9 mouse cellular contexts compared by ENCODE assay signal in the genomic region with DNA sequence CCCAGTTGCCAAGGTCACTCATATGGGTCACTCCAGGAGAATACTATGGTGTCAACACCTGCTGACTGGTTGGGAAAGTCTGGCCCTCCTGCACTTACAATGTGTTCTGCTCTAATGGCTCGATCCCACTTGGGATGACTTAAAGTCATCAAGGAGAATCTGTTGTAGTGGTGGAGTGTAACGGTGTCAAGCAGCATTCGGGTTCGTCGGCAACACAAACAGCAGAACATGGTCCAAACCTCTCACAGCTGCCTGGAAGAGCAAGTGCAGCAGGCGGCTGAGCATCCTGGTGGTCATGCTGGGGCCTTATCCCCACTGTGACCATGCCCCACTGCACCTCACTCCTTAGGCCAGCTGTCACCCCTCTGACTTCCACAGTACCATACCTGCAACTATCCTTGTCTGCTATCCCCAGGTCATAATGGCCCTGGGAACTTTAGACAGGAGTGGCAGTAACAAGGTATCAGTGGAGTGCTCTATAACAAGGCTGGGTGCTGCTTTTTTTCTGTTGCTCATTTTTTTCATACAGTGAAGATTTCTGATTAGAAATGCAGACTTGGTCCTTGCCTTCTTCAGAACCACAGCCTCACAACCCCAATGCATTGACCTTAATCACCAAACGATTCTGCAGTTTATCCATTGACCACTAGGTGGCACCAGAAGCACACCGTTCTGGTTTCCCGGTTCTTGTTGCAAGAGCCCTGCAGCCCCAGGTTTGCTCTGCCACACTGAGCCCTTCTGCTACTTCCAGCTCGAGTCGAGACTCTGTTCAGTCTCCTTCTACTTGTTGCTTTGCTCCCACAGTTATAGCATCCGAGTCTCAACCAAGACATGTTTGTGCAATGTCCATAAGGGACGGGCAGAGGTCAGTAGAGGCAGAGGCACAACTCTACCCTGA. TPM values are rescaled to one million over a fixed set of nuclear protein-coding genes. Genes with fewer than 3 reads are reported as not detected.
A peak's percentile ranks its signal among the peaks of the same experiment; 100 is the strongest.
DNase-seq lines count a peak whose midpoint lies in the region; ATAC-seq and TF ChIP-seq lines count a peak whose summit lies in the region.
"Had no signal": no experiment of that assay in that cellular context is flagged by ENCODE, and none has a peak within 500 bp of the region (broad histone marks: within the 10 kb centered on the region; RNA-seq: fewer than 3 reads in every experiment).

No protein-coding gene starts in this region.

- TF ChIP-seq POLR2A in cerebellum, adult 2 months (IDR thresholded peaks at IDR 0.05; ENCODE audit: borderline replicate concordance, insufficient read depth, low read length), result no peak

- DNase-seq in T-cell, adult 2 months (ENCODE audit: low spot score), result peak; percentile 67
- DNase-seq in cerebellum, adult 2 months, result peak; percentile 61 to 69
- DNase-seq in forelimb bud, embryonic 11.5 days (ENCODE audit: low read depth, low spot score), result peak; percentile 83
- peak; percentile 75 for DNase-seq in hindlimb bud, embryonic 11.5 days (ENCODE audit: extremely low spot score, low read depth, low spot score)
- DNase-seq in layer of hippocampus, postnatal 36 days, result peak; percentile 64 to 69
- peak; percentile 73 for DNase-seq in right cerebral cortex, adult 18-20 months
- DNase-seq in urinary bladder, postnatal 25 days (ENCODE audit: low spot score), result peak; percentile 62

- peak; percentile 90 for ATAC-seq in megakaryocyte, adult 5-6 weeks (ENCODE audit: poor library complexity, severe bottlenecking)

- H3K4me3 ChIP-seq in cerebellum, adult 2 months (replicated peaks; ENCODE audit: insufficient read depth, low read depth, low read length), result no peak overlapping the region
- H3K4me3 ChIP-seq: megakaryocyte, embryonic 14.5 days had no signal

- no peak overlapping the region for H3K27ac ChIP-seq in cerebellum, adult 2 months (ENCODE audit: insufficient read depth, low read length)

- peaks cover 4% of the 10 kb centered on the region for H3K4me1 ChIP-seq in cerebellum, adult 2 months (ENCODE audit: control insufficient read depth, insufficient read depth, low read length)

- H3K27me3 ChIP-seq in cerebellum, adult 2 months (ENCODE audit: control insufficient read depth, insufficient read depth, low read length), result no peaks in the 10 kb centered on the region
- H3K27me3 ChIP-seq: megakaryocyte, embryonic 14.5 days had no signal

- WGBS in cerebellum, adult 2 months, result 54% methylated on average over 13 of the region's 13 CpGs

- TF ChIP-seq CTCF in cerebellum, adult 2 months (IDR thresholded peaks at IDR 0.05; ENCODE audit: borderline replicate concordance, insufficient read depth, low read depth, low read length), result peak; percentile 85

RNA-seq across cellular contexts. Expression of a gene that starts 23.5 kb away (rescaled TPM):
- 0.03 and 0.05 TPM in 2 replicates for polyA plus RNA-seq in cerebellum, adult 2 months (2012; rRNA removed)
- total RNA-seq in layer of hippocampus, postnatal 36 days (2021), result under 1 TPM in 1 of 2 experiments, not detected in 1; 0.10 TPM
- not detected in 2 replicates for total RNA-seq in megakaryocyte, adult 5-6 weeks (2015)
- total RNA-seq in megakaryocyte, adult 5-6 weeks (2017), result 0.07 TPM in 1 of 2 replicates, not detected in the other

RNA-seq across cellular contexts. Expression of a gene that starts 46.0 kb away (rescaled TPM):
- 38.4 and 38.8 TPM in 2 replicates for polyA plus RNA-seq in cerebellum, adult 2 months (2012; rRNA removed)
- 10 to 100 TPM; 36.6 to 39.4 TPM for total RNA-seq in layer of hippocampus, postnatal 36 days (2021)
- 12.7 and 14.9 TPM in 2 replicates for total RNA-seq in megakaryocyte, adult 5-6 weeks (2015)
- total RNA-seq in megakaryocyte, adult 5-6 weeks (2017), result 23.5 and 23.6 TPM in 2 replicates
